ENCODE assay signal across 9 mouse cellular contexts in the genomic region with DNA sequence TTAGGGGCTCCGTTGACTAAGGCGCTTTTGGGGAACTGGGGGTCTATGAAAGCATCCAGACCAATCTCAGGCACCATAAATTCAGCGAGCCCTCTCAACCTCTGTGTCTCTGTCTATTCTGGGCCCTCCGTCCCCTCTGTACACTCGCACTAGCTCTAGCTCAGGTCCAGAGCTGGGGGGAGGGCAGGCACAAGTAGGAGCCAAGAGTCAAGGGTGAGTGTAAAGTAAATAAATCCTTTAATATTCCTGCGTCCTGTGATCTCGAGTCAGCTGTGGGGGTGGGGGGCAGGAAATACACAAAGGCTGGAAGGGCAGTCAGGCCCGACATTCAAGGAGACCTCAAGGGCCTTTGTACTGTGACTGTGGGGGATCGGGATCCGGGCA. TPM values are rescaled to one million over a fixed set of nuclear protein-coding genes. Genes with fewer than 3 reads are reported as not detected.
DNase-seq lines count a peak whose midpoint lies in the region; ATAC-seq and TF ChIP-seq lines count a peak whose summit lies in the region.
"Had no signal": no experiment of that assay in that cellular context is flagged by ENCODE, and none has a peak within 500 bp of the region (broad histone marks: within the 10 kb centered on the region; RNA-seq: fewer than 3 reads in every experiment).

No protein-coding gene starts in this region.

- ATAC-seq in embryonic facial prominence, embryonic 14.5 days (ENCODE audit: low read depth), result no peak
- peak; percentile 17; the same call in 1 of the 2 replicates for ATAC-seq in midbrain, embryonic 12.5 days (ENCODE audit: low FRiP score, low read depth)

- H3K27me3 ChIP-seq in heart, adult 2 months (ENCODE audit: control insufficient read depth, insufficient read depth, low read length), result no peaks in the 10 kb centered on the region
- H3K27me3 ChIP-seq in embryonic facial prominence, embryonic 14.5 days (replicated peaks; ENCODE audit: control insufficient read depth, insufficient read depth, low read length), result peaks cover 91% of the 10 kb centered on the region
- peaks cover 99% of the 10 kb centered on the region for H3K27me3 ChIP-seq in midbrain, embryonic 12.5 days
- H3K27me3 ChIP-seq: CH12.LX had no signal

- peak overlapping the region; percentile 75 for H3K27ac ChIP-seq in heart, adult 2 months
- no peak overlapping the region for H3K27ac ChIP-seq in embryonic facial prominence, embryonic 14.5 days (replicated peaks; ENCODE audit: low read depth, low read length)
- H3K27ac ChIP-seq in midbrain, embryonic 12.5 days (replicated peaks), result no peak overlapping the region

- no peak for TF ChIP-seq POLR2A in heart, adult 2 months (IDR thresholded peaks at IDR 0.05; ENCODE audit: insufficient read depth, low read depth, low read length)

- H3K9me3 ChIP-seq in embryonic facial prominence, embryonic 14.5 days (ENCODE audit: control insufficient read depth, low read length), result 0 out of 2 replicates have a peak, but pooled peaks cover 4% of the 10 kb centered on the region
- 0 out of 2 replicates have a peak, but pooled peaks cover 3% of the 10 kb centered on the region for H3K9me3 ChIP-seq in midbrain, embryonic 12.5 days

- H3K36me3 ChIP-seq in heart, adult 2 months (ENCODE audit: control insufficient read depth, insufficient read depth, low read length), result no peaks in the 10 kb centered on the region
- H3K36me3 ChIP-seq in embryonic facial prominence, embryonic 14.5 days (ENCODE audit: control insufficient read depth, insufficient read depth, low read length), result no peaks in the 10 kb centered on the region
- H3K36me3 ChIP-seq in midbrain, embryonic 12.5 days, result no peaks in the 10 kb centered on the region

- TF ChIP-seq CTCF in heart, adult 2 months (IDR thresholded peaks at IDR 0.05), result no peak

- DNase-seq in heart, adult 2 months, result no peak
- no peak for DNase-seq in heart, adult 8-10 months (ENCODE audit: low spot score)
- DNase-seq in embryonic facial prominence, embryonic 14.5 days (ENCODE audit: low spot score), result no peak
- DNase-seq in kidney, postnatal 25 days, result peak; percentile 43 to 62
- no peak for DNase-seq in gastrocnemius, postnatal 36 days
- no peak for DNase-seq in gastrocnemius, postnatal 4 days (ENCODE audit: low spot score in 2 of 2)
- DNase-seq in gastrocnemius, postnatal 25 days, result no peak

- no peaks in the 10 kb centered on the region for H3K79me2 ChIP-seq in heart, adult 2 months (replicated peaks; ENCODE audit: control insufficient read depth, insufficient read depth, low read length)

- WGBS in heart, adult 2 months, result 12% methylated on average over 10 of the region's 10 CpGs
- under 1% methylated on average over 10 of the region's 10 CpGs for WGBS in embryonic facial prominence, embryonic 14.5 days
- WGBS in midbrain, embryonic 12.5 days, result 2% methylated on average over 10 of the region's 10 CpGs

- intact Hi-C loops in heart, adult 2 months (cut with DNase I), result loop anchor here (10.0 kb wide), 1 partner anchor 614 kb away; no protein-coding TSS in a partner anchor
- intact Hi-C loops in gastrocnemius, postnatal 36 days (cut with DNase I), result no loop called here

- H3K4me1 ChIP-seq in heart, adult 2 months (ENCODE audit: control insufficient read depth, insufficient read depth, low read length), result peaks cover 3% of the 10 kb centered on the region
- H3K4me1 ChIP-seq in embryonic facial prominence, embryonic 14.5 days (ENCODE audit: control insufficient read depth, insufficient read depth, low read length), result peaks cover 24% of the 10 kb centered on the region; the same call in 1 of the 2 replicates
- H3K4me1 ChIP-seq in midbrain, embryonic 12.5 days, result peaks cover 31% of the 10 kb centered on the region

- 0 out of 2 replicates have a peak, but pooled peaks have one; percentile 33 for TF ChIP-seq EP300 in heart, adult 2 months (IDR thresholded peaks at IDR 0.05; ENCODE audit: insufficient read depth, low read depth, low read length)

- peak overlapping the region; percentile 88 for H3K4me2 ChIP-seq in embryonic facial prominence, embryonic 14.5 days (ENCODE audit: low read depth, low read length)
- peak overlapping the region; percentile 64 for H3K4me2 ChIP-seq in midbrain, embryonic 12.5 days (replicated peaks)

- H3K4me3 ChIP-seq in heart, adult 2 months, result peak overlapping the region; percentile 45
- H3K4me3 ChIP-seq in embryonic facial prominence, embryonic 14.5 days (ENCODE audit: low read depth, low read length), result peak overlapping the region; percentile 50
- H3K4me3 ChIP-seq in midbrain, embryonic 12.5 days, result peak overlapping the region; percentile 45

- peak overlapping the region; percentile 86 for H3K9ac ChIP-seq in heart, adult 2 months (ENCODE audit: low read depth, low read length)
- peak overlapping the region; percentile 26 for H3K9ac ChIP-seq in embryonic facial prominence, embryonic 14.5 days (ENCODE audit: low read depth, low read length)
- 0 out of 2 replicates have a peak overlapping the region, but pooled peaks have one; percentile 32 for H3K9ac ChIP-seq in midbrain, embryonic 12.5 days (replicated peaks)

RNA-seq across cellular contexts. Expression of a gene that starts 0.5 kb away (rescaled TPM):
- total RNA-seq in heart, adult 2 months (2021), result 1 to 10 TPM; 2.7 to 3.9 TPM
- polyA plus RNA-seq in heart, adult 2 months (2012; rRNA removed), result 4.3 and 5.4 TPM in 2 replicates
- 1 to 10 TPM; 3.3 to 5.0 (median 4.5) TPM for total RNA-seq in heart, adult 8-10 months (2022)
- polyA plus RNA-seq in embryonic facial prominence, embryonic 14.5 days (2014; fragmentation: Nextera tagmentation; extraction: Ambion mirVana), result 0.38 and 0.49 TPM in 2 replicates
- polyA plus RNA-seq in midbrain, embryonic 12.5 days (2016; fragmentation: Nextera tagmentation; extraction: Ambion mirVana), result 0.14 TPM in 1 of 2 replicates, not detected in the other
- 1 to 10 TPM; 4.6 to 5.6 TPM for total RNA-seq in gastrocnemius, postnatal 36 days (2021)
- under 1 TPM; 0.21 to 0.29 TPM for total RNA-seq in gastrocnemius, postnatal 4 days (2021)
- 1 to 10 TPM; 2.9 to 3.0 TPM for total RNA-seq in gastrocnemius, postnatal 25 days (2021)

RNA-seq across cellular contexts. Expression of a gene that starts 4.6 kb away (rescaled TPM):
- total RNA-seq in heart, adult 2 months (2021), result 1 to 10 TPM; 1.8 to 2.5 TPM
- polyA plus RNA-seq in heart, adult 2 months (2012; rRNA removed), result 3.6 and 4.1 TPM in 2 replicates
- total RNA-seq in heart, adult 8-10 months (2022), result 1 to 10 TPM; 2.0 to 2.6 (median 2.5) TPM
- polyA plus RNA-seq in embryonic facial prominence, embryonic 14.5 days (2014; fragmentation: Nextera tagmentation; extraction: Ambion mirVana), result 2.9 and 3.2 TPM in 2 replicates
- 0.77 and 0.87 TPM in 2 replicates for polyA plus RNA-seq in midbrain, embryonic 12.5 days (2016; fragmentation: Nextera tagmentation; extraction: Ambion mirVana)
- 1 to 10 TPM in 1 of 2 experiments, under 1 TPM in 1; 0.87 to 1.3 TPM for total RNA-seq in gastrocnemius, postnatal 36 days (2021)
- total RNA-seq in gastrocnemius, postnatal 4 days (2021), result 1 to 10 TPM; 2.2 to 2.7 TPM
- 1 to 10 TPM in 1 of 2 experiments, under 1 TPM in 1; 0.90 to 1.0 TPM for total RNA-seq in gastrocnemius, postnatal 25 days (2021)

RNA-seq across cellular contexts. Expression of a gene that starts 4.7 kb away (rescaled TPM):
- total RNA-seq in heart, adult 2 months (2021), result 1 to 10 TPM; 3.9 to 4.9 TPM
- polyA plus RNA-seq in heart, adult 2 months (2012; rRNA removed), result 4.3 and 4.6 TPM in 2 replicates
- 1 to 10 TPM; 3.7 to 5.7 (median 5.2) TPM for total RNA-seq in heart, adult 8-10 months (2022)
- 21.1 and 23.3 TPM in 2 replicates for polyA plus RNA-seq in embryonic facial prominence, embryonic 14.5 days (2014; fragmentation: Nextera tagmentation; extraction: Ambion mirVana)
- 11.0 and 14.6 TPM in 2 replicates for polyA plus RNA-seq in midbrain, embryonic 12.5 days (2016; fragmentation: Nextera tagmentation; extraction: Ambion mirVana)
- 1 to 10 TPM; 2.8 to 3.7 TPM for total RNA-seq in gastrocnemius, postnatal 36 days (2021)
- 10 to 100 TPM in 1 of 2 experiments, 1 to 10 TPM in 1; 6.6 to 10.2 TPM for total RNA-seq in gastrocnemius, postnatal 4 days (2021)
- total RNA-seq in gastrocnemius, postnatal 25 days (2021), result 1 to 10 TPM; 3.0 TPM

RNA-seq across cellular contexts. Expression of a gene that starts 6.9 kb away (rescaled TPM):
- total RNA-seq in heart, adult 2 months (2021), result 10 to 100 TPM; 19.7 to 23.0 TPM
- polyA plus RNA-seq in heart, adult 2 months (2012; rRNA removed), result 17.3 and 19.1 TPM in 2 replicates
- 10 to 100 TPM; 23.7 to 28.3 (median 27.1) TPM for total RNA-seq in heart, adult 8-10 months (2022)
- polyA plus RNA-seq in embryonic facial prominence, embryonic 14.5 days (2014; fragmentation: Nextera tagmentation; extraction: Ambion mirVana), result 5.3 and 5.4 TPM in 2 replicates
- polyA plus RNA-seq in midbrain, embryonic 12.5 days (2016; fragmentation: Nextera tagmentation; extraction: Ambion mirVana), result 3.3 and 3.9 TPM in 2 replicates
- total RNA-seq in gastrocnemius, postnatal 36 days (2021), result 10 to 100 TPM; 23.9 to 26.0 TPM
- total RNA-seq in gastrocnemius, postnatal 4 days (2021), result 10 to 100 TPM; 26.5 to 27.1 TPM
- total RNA-seq in gastrocnemius, postnatal 25 days (2021), result 10 to 100 TPM; 22.3 to 23.3 TPM

RNA-seq across cellular contexts. Expression of a gene that starts 14.1 kb away (rescaled TPM):
- 1 to 10 TPM; 3.5 to 5.2 TPM for total RNA-seq in heart, adult 2 months (2021)
- 7.1 and 8.5 TPM in 2 replicates for polyA plus RNA-seq in heart, adult 2 months (2012; rRNA removed)
- 1 to 10 TPM; 2.5 to 3.8 (median 3.4) TPM for total RNA-seq in heart, adult 8-10 months (2022)
- polyA plus RNA-seq in embryonic facial prominence, embryonic 14.5 days (2014; fragmentation: Nextera tagmentation; extraction: Ambion mirVana), result 37.0 and 42.8 TPM in 2 replicates
- 7.6 and 9.8 TPM in 2 replicates for polyA plus RNA-seq in midbrain, embryonic 12.5 days (2016; fragmentation: Nextera tagmentation; extraction: Ambion mirVana)
- total RNA-seq in gastrocnemius, postnatal 36 days (2021), result 1 to 10 TPM; 2.0 to 2.2 TPM
- 10 to 100 TPM; 14.9 to 15.3 TPM for total RNA-seq in gastrocnemius, postnatal 4 days (2021)
- total RNA-seq in gastrocnemius, postnatal 25 days (2021), result 1 to 10 TPM; 2.6 TPM

Comparison
In these comparisons a context has a peak if more than half of its experiments do, and no peak if none do; other contexts are left out.
1. DNase-seq: peak in kidney, postnatal 25 days (2 of 2); none in heart, adult 2 months (0 of 2), heart, adult 8-10 months (single experiment), embryonic facial prominence, embryonic 14.5 days (single experiment), gastrocnemius, postnatal 36 days (0 of 2), gastrocnemius, postnatal 4 days (0 of 2) and gastrocnemius, postnatal 25 days (single experiment).
2. H3K9ac ChIP-seq: peak in every context shown above with its lines; median percentile 86 in heart, adult 2 months; 32 in midbrain, embryonic 12.5 days; 26 in embryonic facial prominence, embryonic 14.5 days.
3. Peak in every context shown above with its lines, with median percentiles within 50 percentile points of each other: H3K4me3 ChIP-seq.